In the genomic region with DNA sequence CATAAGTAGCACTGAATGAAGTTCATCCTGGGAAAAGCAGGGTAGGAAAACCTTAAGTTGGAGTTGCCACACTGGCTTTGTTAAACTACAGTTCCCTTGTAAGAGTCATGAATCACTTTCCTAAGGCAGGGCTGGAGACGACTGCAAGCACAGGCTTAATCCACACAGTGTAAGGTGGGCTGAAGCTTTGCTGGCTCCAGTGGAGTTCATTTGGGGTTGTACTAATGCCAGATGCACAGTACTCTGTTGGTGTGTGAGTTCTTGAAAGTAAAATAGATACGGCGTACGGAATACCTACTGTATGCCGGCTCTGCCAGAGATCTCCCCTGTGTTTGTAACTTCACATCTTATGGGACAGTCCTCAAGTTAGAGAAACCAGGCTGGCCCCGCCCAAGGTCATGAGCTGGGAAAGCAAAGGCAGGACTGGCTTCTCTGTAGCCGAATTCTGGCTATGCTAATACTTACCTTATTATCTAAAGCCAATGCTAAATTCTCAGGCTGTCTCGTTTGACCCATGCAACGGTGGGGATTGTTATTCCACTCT, we compare ENCODE assay signal across 8 mouse cellular contexts. TPM values are rescaled to one million over a fixed set of nuclear protein-coding genes. Genes with fewer than 3 reads are reported as not detected.
DNase-seq lines count a peak whose midpoint lies in the region; ATAC-seq lines count a peak whose summit lies in the region.

No protein-coding gene starts in this region.

- H3K36me3 ChIP-seq in embryonic facial prominence, embryonic 13.5 days = no peaks in the 10 kb centered on the region
- H3K36me3 ChIP-seq in hindbrain, embryonic 15.5 days = no peaks in the 10 kb centered on the region
- H3K36me3 ChIP-seq in midbrain, embryonic 12.5 days = no peaks in the 10 kb centered on the region

- DNase-seq in kidney, adult 18-20 months = peak; percentile 3
- no peak for DNase-seq in kidney, postnatal 25 days
- no peak for DNase-seq in testis, postnatal 10 days (ENCODE audit: low spot score)
- no peak for DNase-seq in B cell, adult 2 months
- no peak for DNase-seq in cerebellum, adult 9-11 months

- peak overlapping the region; percentile 49 for H3K4me3 ChIP-seq in embryonic facial prominence, embryonic 13.5 days
- peak overlapping the region; percentile 46 for H3K4me3 ChIP-seq in hindbrain, embryonic 15.5 days
- peak overlapping the region; percentile 45; the same call in 1 of the 2 replicates for H3K4me3 ChIP-seq in midbrain, embryonic 12.5 days

- 68% methylated on average over 9 of the region's 9 CpGs for WGBS in embryonic facial prominence, embryonic 13.5 days
- WGBS in hindbrain, embryonic 15.5 days = 74% methylated on average over 9 of the region's 9 CpGs
- WGBS in midbrain, embryonic 12.5 days = 76% methylated on average over 9 of the region's 9 CpGs

- peak overlapping the region; percentile 91 for H3K27ac ChIP-seq in embryonic facial prominence, embryonic 13.5 days
- H3K27ac ChIP-seq in hindbrain, embryonic 15.5 days (replicated peaks) = peak overlapping the region; percentile 92
- peak overlapping the region; percentile 85; the same call in 1 of the 2 replicates for H3K27ac ChIP-seq in midbrain, embryonic 12.5 days (replicated peaks)

- no peaks in the 10 kb centered on the region for H3K9me3 ChIP-seq in embryonic facial prominence, embryonic 13.5 days
- H3K9me3 ChIP-seq in hindbrain, embryonic 15.5 days = no peaks in the 10 kb centered on the region
- H3K9me3 ChIP-seq in midbrain, embryonic 12.5 days = no peaks in the 10 kb centered on the region

- H3K9ac ChIP-seq in embryonic facial prominence, embryonic 13.5 days = peak overlapping the region; percentile 83
- peak overlapping the region; percentile 74 for H3K9ac ChIP-seq in hindbrain, embryonic 15.5 days
- peak overlapping the region; percentile 65; the same call in 1 of the 2 replicates for H3K9ac ChIP-seq in midbrain, embryonic 12.5 days (replicated peaks)

- no peak for ATAC-seq in embryonic facial prominence, embryonic 13.5 days (ENCODE audit: insufficient number of reproducible peaks, insufficient read depth, low FRiP score, low TSS enrichment, low read depth)
- ATAC-seq in hindbrain, embryonic 15.5 days (ENCODE audit: low FRiP score, low read depth) = peak; percentile 57
- no peak; the same call in 1 of the 2 replicates for ATAC-seq in midbrain, embryonic 12.5 days (ENCODE audit: low FRiP score, low read depth)

- H3K4me2 ChIP-seq in embryonic facial prominence, embryonic 13.5 days = peak overlapping the region; percentile 72
- H3K4me2 ChIP-seq in hindbrain, embryonic 15.5 days = peak overlapping the region; percentile 78
- H3K4me2 ChIP-seq in midbrain, embryonic 12.5 days (replicated peaks) = peak overlapping the region; percentile 69

- H3K27me3 ChIP-seq in embryonic facial prominence, embryonic 13.5 days = no peaks in the 10 kb centered on the region
- no peaks in the 10 kb centered on the region for H3K27me3 ChIP-seq in hindbrain, embryonic 15.5 days
- no peaks in the 10 kb centered on the region for H3K27me3 ChIP-seq in midbrain, embryonic 12.5 days

- H3K4me1 ChIP-seq in embryonic facial prominence, embryonic 13.5 days = peaks cover 23% of the 10 kb centered on the region
- H3K4me1 ChIP-seq in hindbrain, embryonic 15.5 days (replicated peaks) = peaks cover 16% of the 10 kb centered on the region
- peaks cover 16% of the 10 kb centered on the region for H3K4me1 ChIP-seq in midbrain, embryonic 12.5 days

RNA-seq across cellular contexts. Expression of a gene that starts 3.3 kb away (rescaled TPM):
- 12.5 and 15.6 TPM in 2 replicates for polyA plus RNA-seq in embryonic facial prominence, embryonic 13.5 days (2015; fragmentation: Nextera tagmentation; extraction: Ambion mirVana)
- polyA plus RNA-seq in hindbrain, embryonic 15.5 days (2015; fragmentation: Nextera tagmentation; extraction: Ambion mirVana) = 4.8 TPM in 2 replicates
- 3.6 and 4.8 TPM in 2 replicates for polyA plus RNA-seq in midbrain, embryonic 12.5 days (2016; fragmentation: Nextera tagmentation; extraction: Ambion mirVana)
